Mouse (Mus musculus) CH12.LX (cell line): ENCODE data around the gene Fam240a. TPM values are rescaled to one million over a fixed set of nuclear protein-coding genes. Genes with fewer than 3 reads are reported as not detected.

Source experiments
- DNase-seq: peaks from one replicate; pipeline ENCODE4 v3.0.0-alpha.2; 2013; ENCODE audit errors: extremely low read depth
- H3K27ac ChIP-seq: 2 replicates; pipeline ENCODE4 v1.5.1; 2012; ENCODE audit warnings: low read depth, mild to moderate bottlenecking, control low read depth, moderate library complexity; ENCODE audit not compliant: insufficient read depth
- H3K27me3 ChIP-seq: replicated peaks from 2 replicates; pipeline ENCODE3; 2012; ENCODE audit warnings: inconsistent platforms
- H3K36me3 ChIP-seq, 2 experiments: replicated peaks in 1 of 2; 2 replicates each; pipeline versions ENCODE3 to v1.6.1; 2012; ENCODE audit warnings: inconsistent platforms in 1 of 2, low read length in 1 of 2, mild to moderate bottlenecking in 1 of 2, mixed read lengths in 1 of 2, moderate library complexity in 1 of 2; ENCODE audit not compliant: control insufficient read depth in 1 of 2, insufficient read depth in 1 of 2
- H3K4me1 ChIP-seq, 2 experiments: 2 replicates each; pipeline ENCODE4 v1.6.1; 2012; ENCODE audit warnings: inconsistent platforms in 1 of 2, moderate library complexity in 1 of 2; ENCODE audit not compliant: insufficient read depth in 2 of 2, control insufficient read depth in 1 of 2
- H3K4me2 ChIP-seq: 2 replicates; pipeline ENCODE4 v1.6.1; 2012; ENCODE audit warnings: low read depth, mild to moderate bottlenecking, control low read depth; ENCODE audit not compliant: poor library complexity, insufficient read depth, severe bottlenecking
- H3K4me3 ChIP-seq, 3 experiments: fragments of 150-350 bp in 1 of 3; sonication (generic) in 1 of 3; replicated peaks in 1 of 3; 2 replicates each; pipeline versions ENCODE3 to v1.5.1; 2011 to 2012; ENCODE audit warnings: low read depth in 2 of 3, low read length in 2 of 3, mild to moderate bottlenecking in 2 of 3, moderate library complexity in 2 of 3, control low read depth in 1 of 3, improper control_type of control experiment in 1 of 3, inconsistent platforms in 1 of 3, mixed read lengths in 1 of 3; ENCODE audit not compliant: poor library complexity in 1 of 3
- H3K79me2 ChIP-seq: replicated peaks from 2 replicates; pipeline ENCODE4 v1.6.1; 2012; ENCODE audit warnings: mild to moderate bottlenecking, moderate library complexity; ENCODE audit not compliant: control insufficient read depth, poor library complexity, insufficient read depth, severe bottlenecking; ENCODE audit errors: extremely low read depth
- H3K9ac ChIP-seq: 2 replicates; pipeline ENCODE4 v1.6.1; 2012; ENCODE audit warnings: low read depth, mild to moderate bottlenecking, control low read depth, moderate library complexity; ENCODE audit not compliant: insufficient read depth
- H3K9me3 ChIP-seq: replicated peaks from 2 replicates; pipeline ENCODE3; 2012; ENCODE audit warnings: low read length, inconsistent platforms, mixed read lengths
- CTCF ChIP-seq, 2 experiments: IDR thresholded peaks in 1 of 2; conservative IDR thresholded peaks in 1 of 2; 2 replicates each; pipeline ENCODE4 v1.5.1; 2011 to 2012; ENCODE audit warnings: low read depth in 2 of 2, low read length in 2 of 2, improper control_type of control experiment in 1 of 2, inconsistent platforms in 1 of 2, mild to moderate bottlenecking in 1 of 2, moderate library complexity in 1 of 2
- E2F4 ChIP-seq: IDR thresholded peaks from 2 replicates; pipeline ENCODE4 v1.6.1; 2011; ENCODE audit warnings: low read depth, low read length, improper control_type of control experiment; ENCODE audit not compliant: insufficient replicate concordance
- ELF1 ChIP-seq: IDR thresholded peaks from 2 replicates; pipeline ENCODE4 v1.6.1; 2014; ENCODE audit warnings: low read depth, mild to moderate bottlenecking, inconsistent platforms, low read length, improper control_type of control experiment
- IRF4 ChIP-seq: IDR thresholded peaks from 2 replicates; pipeline ENCODE4 v1.6.1; 2014; ENCODE audit warnings: low read depth, mild to moderate bottlenecking, inconsistent platforms, low read length, improper control_type of control experiment
- JUN ChIP-seq: IDR thresholded peaks from 2 replicates; pipeline ENCODE4 v1.6.1; 2011; ENCODE audit warnings: low read depth, mild to moderate bottlenecking, low read length, improper control_type of control experiment, moderate library complexity; ENCODE audit not compliant: insufficient read depth
- MAX ChIP-seq: IDR thresholded peaks from 2 replicates; pipeline ENCODE4 v1.6.1; 2011; ENCODE audit warnings: low read length, improper control_type of control experiment
- MXI1 ChIP-seq: IDR thresholded peaks from 2 replicates; pipeline ENCODE4 v1.6.1; 2011; ENCODE audit warnings: mild to moderate bottlenecking, low read depth, low read length, improper control_type of control experiment
- MYC ChIP-seq: IDR thresholded peaks from 2 replicates; pipeline ENCODE4 v1.6.1; 2011; ENCODE audit warnings: low read depth, mild to moderate bottlenecking, improper control_type of control experiment, low read length
- NELFE ChIP-seq: IDR thresholded peaks from 2 replicates; pipeline ENCODE4 v1.6.1; 2011; ENCODE audit warnings: low read depth, low read length, improper control_type of control experiment
- NRF1 ChIP-seq: IDR thresholded peaks from 2 replicates; pipeline ENCODE4 v1.6.1; 2014; ENCODE audit warnings: low read depth, mild to moderate bottlenecking, inconsistent platforms, low read length, improper control_type of control experiment, moderate library complexity
- POLR2A ChIP-seq: IDR thresholded peaks from 2 replicates; pipeline ENCODE4 v1.6.1; 2011; ENCODE audit warnings: low read depth, mild to moderate bottlenecking, improper control_type of control experiment, low read length
- RAD21 ChIP-seq: IDR thresholded peaks from 2 replicates; pipeline ENCODE4 v1.6.1; 2011; ENCODE audit warnings: low read depth, mild to moderate bottlenecking, low read length, improper control_type of control experiment, moderate library complexity
- RCOR1 ChIP-seq: conservative IDR thresholded peaks from 2 replicates; pipeline ENCODE4 v1.6.1; 2012; ENCODE audit warnings: low read depth, mild to moderate bottlenecking, inconsistent platforms, low read length, improper control_type of control experiment
- SMC3 ChIP-seq: IDR thresholded peaks from 2 replicates; pipeline ENCODE4 v1.6.1; 2011; ENCODE audit warnings: low read depth, low read length, improper control_type of control experiment
- TCF12 ChIP-seq: IDR thresholded peaks from 2 replicates; pipeline ENCODE4 v1.6.1; 2014; ENCODE audit warnings: low read depth, mild to moderate bottlenecking, inconsistent platforms, low read length, improper control_type of control experiment
- USF1 ChIP-seq: IDR thresholded peaks from 2 replicates; pipeline ENCODE4 v1.6.1; 2014; ENCODE audit warnings: low read depth, mild to moderate bottlenecking, inconsistent platforms, low read length, improper control_type of control experiment
- ZKSCAN1 ChIP-seq: IDR thresholded peaks from 2 replicates; pipeline ENCODE4 v1.6.1; 2012; ENCODE audit warnings: low read depth, inconsistent platforms, low read length, improper control_type of control experiment, borderline replicate concordance
- ZMIZ1 ChIP-seq: IDR thresholded peaks from 2 replicates; pipeline ENCODE4 v1.6.1; 2012; ENCODE audit warnings: low read depth, mild to moderate bottlenecking, inconsistent platforms, low read length, improper control_type of control experiment
- ZNF384 ChIP-seq: IDR thresholded peaks from 2 replicates; pipeline ENCODE4 v1.6.1; 2012; ENCODE audit warnings: low read depth, low read length, improper control_type of control experiment, inconsistent platforms
- dilution Hi-C: fragments of 300-500 bp; cut with MboI; formaldehyde crosslinking; loops from 2 replicates; pipeline ENCODE4 v1.14.3; 2020; ENCODE audit warnings: low sequenced_read_pairs; ENCODE audit not compliant: extremely low pct_unique_long_range_greater_than_20kb, extremely low pct_ligation_motif_present
- in situ Hi-C: fragments of 300-500 bp; cut with MboI; formaldehyde crosslinking; loops from 3 replicates; pipeline ENCODE4 v1.14.3; 2019; ENCODE audit warnings: low sequenced_read_pairs, low pct_ligation_motif_present, low pct_unique_long_range_greater_than_20kb, mixed read lengths
- polyA plus RNA-seq: library from polyadenylated mRNA; unstranded; fragments of >175 nt; gene quantifications from 2 replicates; pipeline ENCODE4 v1.2.1, GENCODE M21; 2012; ENCODE audit warnings: low read depth; ENCODE audit not compliant: insufficient read length
- total RNA-seq, 2 experiments: library from RNA; depleted of rRNA; stranded (reverse); fragments of 300-350 nt in 1 of 2; fragments of >200 nt in 1 of 2; gene quantifications; 2 replicates each; pipeline ENCODE4 v1.2.3; 2012 to 2014

Gene Fam240a
- total and polyA plus RNA-seq, 3 experiments = not detected

- no peak for TF ChIP-seq IRF4
Measured at GRCm38 (mm10) chr9:110933850-110934437, 17.3 kb upstream of the Fam240a start (continued).

GRCm38 (mm10) chr9:110931573-110931972 is 14.9 kb upstream of the Fam240a start:
- no peak overlapping the region for H3K4me3 ChIP-seq
- H3K9ac ChIP-seq = no peak overlapping the region
- no peak overlapping the region for H3K4me2 ChIP-seq
- in situ Hi-C loops = no loop called here
- H3K9me3 ChIP-seq = no peaks in the 10 kb centered on the region
- TF ChIP-seq ZNF384 (no peak), MXI1 (no peak), MYC (no peak), ZKSCAN1 (no peak), TCF12 (no peak), MAX (no peak), POLR2A (no peak), E2F4 (no peak), RCOR1 (no peak), NRF1 (no peak), IRF4 (no peak), ZMIZ1 (no peak), USF1 (no peak)
- dilution Hi-C loops = no loop called here
- peaks cover 0 to under 1% of the 10 kb centered on the region in 2 experiments; a peak in 1 of 4 replicates for H3K4me1 ChIP-seq
- H3K79me2 ChIP-seq = no peaks in the 10 kb centered on the region
- DNase-seq = no peak
- peaks cover 1% of the 10 kb centered on the region for H3K27me3 ChIP-seq
- H3K27ac ChIP-seq = no peak overlapping the region
- no peaks in the 10 kb centered on the region for H3K36me3 ChIP-seq

DNA sequence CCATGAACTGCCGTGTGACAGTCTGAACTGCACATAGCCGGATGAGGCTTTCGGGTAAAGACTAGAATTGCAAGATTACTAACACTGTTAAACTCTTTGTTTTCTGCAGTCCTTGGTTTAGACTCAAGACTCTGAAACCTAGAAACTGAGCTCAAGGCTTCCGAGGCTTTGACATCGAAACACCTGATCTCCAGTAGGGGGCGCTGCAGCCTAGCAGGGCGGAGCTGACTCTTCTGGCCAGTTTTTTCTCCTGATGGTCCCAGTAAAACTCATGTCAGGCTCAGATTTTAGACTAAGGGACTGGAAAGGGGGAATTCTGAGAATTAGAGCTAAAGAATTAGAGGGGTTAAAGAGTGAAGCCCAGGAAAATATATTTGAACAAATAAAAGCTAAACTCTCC is 6.1 kb upstream of the Fam240a start:
- Histone ChIP-seq H3K79me2 (no peaks in the 10 kb centered on the region), H3K36me3 (no peaks in the 10 kb centered on the region), H3K4me2 (peak overlapping the region; percentile 39; the same call in 1 of the 2 replicates), H3K9ac (no peak overlapping the region; the same call in 1 of the 2 replicates), H3K4me3 (no peak overlapping the region), H3K4me1 (peaks cover 0 to 2% of the 10 kb centered on the region in 2 experiments; a peak in 1 of 4 replicates), H3K27me3 (no peaks in the 10 kb centered on the region), H3K9me3 (no peaks in the 10 kb centered on the region), H3K27ac (no peak overlapping the region)
- dilution Hi-C loops = no loop called here
- in situ Hi-C loops = no loop called here
- TF ChIP-seq MYC (no peak), SMC3 (peak; percentile 67), RAD21 (peak; percentile 83), ELF1 (0 out of 2 replicates have a peak, but pooled peaks have one; percentile 17), CTCF (conservative IDR thresholded peaks at IDR 0.05 in 1 of 2, IDR thresholded peaks at IDR 0.05 in 1 of 2; ENCODE audit: low read depth in 2 of 2, low read length in 2 of 2) (peak; percentile 79 to 93), NELFE (0 out of 2 replicates have a peak, but pooled peaks have one; percentile 6), JUN (no peak), ZNF384 (peak; percentile 68)
- peak; percentile 71 for DNase-seq
